Mouse (Mus musculus) small intestine, adult 2 months (tissue): ENCODE measurements around the gene Ablim1. TPM values are rescaled to one million over a fixed set of nuclear protein-coding genes. Genes with fewer than 3 reads are reported as not detected.

Source experiments
- H3K27ac ChIP-seq: fragments of 200-500 bp; 2 replicates; pipeline ENCODE4 v1.5.1; 2012; ENCODE audit warnings: low read depth, low read length, control low read depth, inconsistent platforms; ENCODE audit not compliant: insufficient read depth
- H3K27me3 ChIP-seq: fragments of 200-500 bp; 2 replicates; pipeline ENCODE4 v1.6.1; 2012; ENCODE audit warnings: mild to moderate bottlenecking, moderate library complexity, low read length, inconsistent platforms; ENCODE audit not compliant: control insufficient read depth, insufficient read depth
- H3K36me3 ChIP-seq: fragments of 200-500 bp; 2 replicates; pipeline ENCODE4 v1.6.1; 2012; ENCODE audit warnings: mild to moderate bottlenecking, low read length, control low read depth, inconsistent platforms; ENCODE audit not compliant: control insufficient read depth, insufficient read depth
- H3K4me1 ChIP-seq: fragments of 200-500 bp; 2 replicates; pipeline ENCODE4 v1.6.1; 2012; ENCODE audit warnings: low read length, inconsistent platforms, mixed read lengths; ENCODE audit not compliant: control insufficient read depth, insufficient read depth, insufficient read length
- H3K4me3 ChIP-seq: fragments of 200-500 bp; 2 replicates; pipeline ENCODE4 v1.5.1; 2012; ENCODE audit warnings: low read depth, mild to moderate bottlenecking, control low read depth, inconsistent platforms, low read length, moderate library complexity
- CTCF ChIP-seq: fragments of 200-500 bp; IDR thresholded peaks from 2 replicates; pipeline ENCODE4 v1.5.1; 2012; ENCODE audit warnings: low read depth, mild to moderate bottlenecking, control low read depth, inconsistent platforms, low read length, moderate library complexity, mixed read lengths; ENCODE audit not compliant: insufficient replicate concordance, insufficient read length; ENCODE audit errors: extremely low read depth
- POLR2A ChIP-seq: fragments of 200-500 bp; IDR thresholded peaks from 2 replicates; pipeline ENCODE4 v1.6.1; 2012; ENCODE audit warnings: low read depth, mild to moderate bottlenecking, control low read depth, inconsistent platforms, low read length, moderate library complexity
- WGBS: fragments of 180-500 bp; shearing (Covaris S2); methylation state at CpG from one replicate; pipeline ENCODE4 v1.1.7; 2018; 5-methylcytosine and 5-hydroxymethylcytosine counted together
- polyA plus RNA-seq: library from polyadenylated mRNA; depleted of rRNA; stranded (reverse); fragments of >200 nt; gene quantifications from 2 replicates; pipeline ENCODE4 v1.2.3, GENCODE M21; 2012

Gene Ablim1
- polyA plus RNA-seq, 1 experiment, result 47.2 TPM

DNA sequence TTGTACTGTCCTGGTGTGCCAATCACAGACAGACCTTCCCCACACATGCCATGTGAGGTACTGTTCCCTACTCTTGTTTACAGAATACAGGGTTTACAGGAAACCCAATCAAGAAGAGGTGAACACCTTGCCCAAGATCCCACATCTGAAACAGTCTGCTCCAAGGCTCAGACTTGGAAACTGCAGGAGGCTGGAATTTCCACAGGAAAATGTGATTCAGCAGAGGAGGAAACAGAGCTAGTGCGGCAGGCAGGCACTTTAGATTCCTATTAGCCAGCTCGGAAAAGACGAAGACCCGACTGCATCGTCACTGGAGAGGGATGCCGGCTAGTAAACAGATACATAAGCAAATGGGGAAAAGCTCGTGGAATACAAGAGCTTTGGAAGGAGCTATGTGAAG lies 135.4 kb downstream of the Ablim1 start:
- Histone ChIP-seq H3K4me3 (no peak overlapping the region), H3K4me1 (peaks cover 17% of the 10 kb centered on the region), H3K36me3 (no peaks in the 10 kb centered on the region), H3K27ac (peak overlapping the region; percentile 27; the same call in 1 of the 2 replicates), H3K27me3 (no peaks in the 10 kb centered on the region)
- WGBS, result 86% methylated on average over 7 of the region's 7 CpGs
- TF ChIP-seq POLR2A (no peak), CTCF (no peak)

DNA sequence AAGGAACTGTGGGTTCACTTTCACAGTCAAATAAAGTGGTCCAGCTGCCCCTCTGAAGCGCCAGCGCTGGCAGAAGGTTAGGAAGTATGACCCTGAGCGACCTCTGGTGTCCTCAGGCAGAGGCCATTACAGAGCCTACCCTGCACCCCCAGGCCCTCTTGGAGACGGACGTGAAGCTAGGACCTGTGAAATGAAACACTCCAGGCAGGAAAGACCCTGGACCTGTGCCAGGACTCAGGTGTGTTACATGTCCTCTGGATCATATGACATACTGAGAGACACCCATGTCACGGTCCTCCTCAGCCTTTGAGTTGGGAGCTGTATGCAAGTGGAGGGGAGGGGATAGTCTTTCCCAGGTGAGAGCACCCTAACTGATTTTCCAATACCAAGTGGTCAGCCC lies 137.4 kb downstream of the Ablim1 start:
- Histone ChIP-seq H3K27me3 (no peaks in the 10 kb centered on the region), H3K4me1 (peaks cover 12% of the 10 kb centered on the region), H3K4me3 (no peak overlapping the region), H3K27ac (no peak overlapping the region), H3K36me3 (0 out of 2 replicates have a peak, but pooled peaks cover 3% of the 10 kb centered on the region)
- WGBS, result 82% methylated on average over 6 of the region's 6 CpGs
- TF ChIP-seq POLR2A (no peak), CTCF (no peak)

- TF ChIP-seq CTCF, result no peak
- no peak for TF ChIP-seq POLR2A
- Histone ChIP-seq H3K27me3 (no peaks in the 10 kb centered on the region), H3K4me1 (no peaks in the 10 kb centered on the region), H3K27ac (no peak overlapping the region), H3K36me3 (0 out of 2 replicates have a peak, but pooled peaks cover 3% of the 10 kb centered on the region), H3K4me3 (no peak overlapping the region)
These were observed 139.6 kb downstream of the Ablim1 start for GRCm38 (mm10) chr19:57175077-57175476.

DNA sequence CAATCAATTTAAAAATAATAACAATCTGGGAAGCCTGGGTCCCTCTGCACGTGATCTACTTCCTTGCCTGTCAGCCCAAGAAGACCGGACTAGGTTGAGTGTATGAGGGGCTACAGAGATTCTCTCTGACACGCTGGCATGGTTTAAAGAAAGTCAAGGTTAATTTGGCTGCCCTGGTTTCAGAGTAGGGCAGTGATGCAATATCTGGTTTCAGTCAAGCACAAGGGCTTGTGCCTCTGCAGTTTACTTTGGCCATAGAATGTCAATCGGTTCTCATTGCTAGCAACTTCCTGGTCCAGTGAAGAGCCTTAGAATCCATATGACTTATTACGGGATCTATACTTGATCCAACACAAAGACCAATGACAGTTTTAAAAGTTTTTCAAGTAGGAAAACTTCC lies 140.2 kb downstream of the Ablim1 start:
- TF ChIP-seq CTCF (no peak), POLR2A (no peak)
- Histone ChIP-seq H3K27me3 (no peaks in the 10 kb centered on the region), H3K36me3 (0 out of 2 replicates have a peak, but pooled peaks cover 3% of the 10 kb centered on the region), H3K4me1 (no peaks in the 10 kb centered on the region), H3K27ac (no peak overlapping the region), H3K4me3 (no peak overlapping the region)
- 81% methylated on average over 5 of the region's 5 CpGs for WGBS

GRCm38 (mm10) chr19:57174045-57174444 lies 140.7 kb downstream of the Ablim1 start:
- no peak overlapping the region for H3K4me3 ChIP-seq
- WGBS, result 81% methylated on average over 5 of the region's 5 CpGs
- TF ChIP-seq CTCF (no peak), POLR2A (no peak)
- H3K27ac ChIP-seq, result no peak overlapping the region
- no peaks in the 10 kb centered on the region for H3K27me3 ChIP-seq
- 0 out of 2 replicates have a peak, but pooled peaks cover 3% of the 10 kb centered on the region for H3K36me3 ChIP-seq
- no peaks in the 10 kb centered on the region for H3K4me1 ChIP-seq

GRCm38 (mm10) chr19:57172321-57172720 lies 142.4 kb downstream of the Ablim1 start:
- Histone ChIP-seq H3K4me3 (no peak overlapping the region), H3K27ac (no peak overlapping the region), H3K27me3 (no peaks in the 10 kb centered on the region), H3K36me3 (0 out of 2 replicates have a peak, but pooled peaks cover 3% of the 10 kb centered on the region), H3K4me1 (no peaks in the 10 kb centered on the region)
- TF ChIP-seq CTCF (no peak), POLR2A (no peak)
- 92% methylated on average over 5 of the region's 5 CpGs for WGBS

- TF ChIP-seq CTCF (no peak), POLR2A (no peak)
- Histone ChIP-seq H3K36me3 (0 out of 2 replicates have a peak, but pooled peaks cover 3% of the 10 kb centered on the region), H3K27ac (no peak overlapping the region), H3K4me1 (no peaks in the 10 kb centered on the region), H3K4me3 (no peak overlapping the region), H3K27me3 (no peaks in the 10 kb centered on the region)
- 81% methylated on average over 5 of the region's 5 CpGs for WGBS
These were observed 143.8 kb downstream of the Ablim1 start for GRCm38 (mm10) chr19:57170880-57171279.
